Mouse (Mus musculus) cerebellum, adult 8-10 months (tissue): ENCODE data around the gene Olfr1274-ps.
"Not testable (repeated sequence)": the region's sequence is repeated elsewhere in the genome, so short reads cannot be mapped to it uniquely, and the experiment has no call there.

ENCODE experiments used
- DNase-seq: peaks from one replicate; pipeline ENCODE4 v3.0.0; 2022

The Olfr1274-ps gene

DNA sequence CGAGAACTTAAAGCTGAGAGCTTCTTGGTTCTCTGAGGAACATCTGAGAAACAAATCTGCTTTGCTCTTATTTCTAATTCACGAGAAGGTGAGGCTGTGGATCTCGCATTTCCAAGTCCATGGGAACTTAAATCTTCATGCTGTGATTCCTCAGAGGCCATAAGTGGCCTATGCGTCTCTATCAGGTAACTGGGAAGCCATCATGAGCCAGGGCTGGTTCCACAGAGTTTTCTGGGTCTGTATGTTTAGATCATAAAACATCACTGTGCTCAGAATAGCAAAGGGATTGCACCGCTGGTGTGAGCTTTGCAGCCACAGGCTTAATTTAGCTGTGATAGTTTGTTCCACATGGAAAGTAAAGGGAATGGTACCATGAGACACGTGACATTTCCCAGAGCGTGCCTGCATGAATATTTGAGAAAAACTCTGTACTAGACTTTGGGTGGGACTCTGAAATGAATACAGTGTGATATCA lies at the start of gene Olfr1274-ps:
TSS of gene Olfr1274-ps (plus strand) at position 51 of the 475 bp plus-strand sequence.
- not testable (repeated sequence) for DNase-seq

- not testable (repeated sequence) for DNase-seq
Measured at GRCm38 (mm10) chr2:90351047-90351446, 47.4 kb upstream of the Olfr1274-ps start.

DNA sequence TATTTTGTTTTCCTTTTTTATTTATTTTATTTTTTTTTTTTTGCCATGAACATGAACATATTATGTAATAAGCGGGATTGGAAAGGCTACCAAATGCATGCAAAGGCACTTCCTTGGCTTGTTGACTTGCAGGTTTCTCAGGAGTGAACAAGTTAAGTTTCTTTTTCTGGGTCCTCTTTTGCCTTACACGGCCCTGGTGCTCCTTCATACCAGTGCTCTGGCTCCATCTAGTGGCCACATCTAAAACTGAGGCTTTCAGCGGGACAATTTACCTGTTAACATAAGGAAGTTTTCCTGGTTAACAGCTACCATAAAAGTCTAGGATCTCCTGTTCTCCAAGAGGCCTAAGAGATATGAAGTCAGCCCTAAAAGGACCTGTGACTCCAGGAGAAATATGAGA lies 46.9 kb upstream of the Olfr1274-ps start:
- DNase-seq = not testable (repeated sequence)

DNA sequence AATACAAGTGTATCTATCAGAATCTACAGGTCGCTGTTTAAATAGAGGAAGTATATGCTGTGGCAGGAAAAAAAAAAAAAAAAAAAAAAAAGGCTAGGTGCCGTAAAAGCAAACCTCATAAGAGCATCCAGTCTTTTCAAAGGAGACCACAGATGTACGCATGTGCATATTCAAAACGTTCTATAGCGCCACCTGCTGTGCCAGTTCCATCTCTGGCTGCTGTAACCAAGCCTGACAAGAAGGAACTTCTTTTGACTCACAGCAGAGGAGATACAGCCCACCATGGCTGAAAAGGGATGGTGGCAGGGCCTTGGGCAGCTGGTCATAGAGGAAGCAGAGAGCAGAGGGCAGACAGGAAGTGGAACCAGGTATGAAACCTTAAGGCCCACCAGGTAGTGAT lies 39.3 kb upstream of the Olfr1274-ps start:
- not testable (repeated sequence) for DNase-seq

DNA sequence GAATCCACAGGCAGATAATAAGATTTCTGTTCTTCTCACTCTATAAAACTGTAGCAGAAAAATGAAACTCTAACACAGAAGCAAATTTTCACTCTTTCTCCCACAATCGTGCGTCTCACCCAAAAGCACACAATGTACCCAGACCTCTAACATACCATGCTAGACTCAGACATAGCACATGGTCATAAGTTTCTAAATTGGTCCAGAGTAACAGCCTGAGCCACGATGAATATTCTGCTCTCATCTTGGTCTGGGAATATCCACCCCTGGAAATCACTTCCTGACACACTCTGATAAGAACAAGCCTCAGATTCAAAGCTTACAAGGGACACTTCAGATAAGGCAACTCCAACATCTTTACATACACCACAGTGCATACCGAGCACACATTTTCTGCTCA lies 38.3 kb upstream of the Olfr1274-ps start:
- not testable (repeated sequence) for DNase-seq

GRCm38 (mm10) chr2:90414110-90414821 lies 15.8 kb downstream of the Olfr1274-ps start:
- DNase-seq = not testable (repeated sequence)

DNA sequence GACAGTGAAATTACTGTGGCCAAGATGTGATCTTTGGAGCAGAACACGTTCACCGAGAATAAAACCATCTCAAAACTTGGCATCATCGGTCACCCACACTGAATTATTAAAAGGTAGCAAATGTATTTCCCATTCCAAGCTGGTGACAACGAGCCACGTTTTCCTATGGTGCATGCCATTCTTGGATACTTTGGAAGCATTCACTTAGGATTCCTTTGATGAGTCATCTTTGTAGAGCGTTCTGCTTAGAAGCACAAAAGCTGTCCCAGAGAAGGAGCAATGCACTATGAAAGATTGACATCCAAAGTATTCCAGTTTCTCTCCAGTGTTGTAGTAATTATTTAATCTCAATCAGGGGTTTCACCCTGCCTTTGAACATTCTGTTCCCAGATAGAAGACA lies 23.8 kb downstream of the Olfr1274-ps start:
- DNase-seq = not testable (repeated sequence)

GRCm38 (mm10) chr2:90424937-90425336 lies 26.5 kb downstream of the Olfr1274-ps start:
- not testable (repeated sequence) for DNase-seq

DNA sequence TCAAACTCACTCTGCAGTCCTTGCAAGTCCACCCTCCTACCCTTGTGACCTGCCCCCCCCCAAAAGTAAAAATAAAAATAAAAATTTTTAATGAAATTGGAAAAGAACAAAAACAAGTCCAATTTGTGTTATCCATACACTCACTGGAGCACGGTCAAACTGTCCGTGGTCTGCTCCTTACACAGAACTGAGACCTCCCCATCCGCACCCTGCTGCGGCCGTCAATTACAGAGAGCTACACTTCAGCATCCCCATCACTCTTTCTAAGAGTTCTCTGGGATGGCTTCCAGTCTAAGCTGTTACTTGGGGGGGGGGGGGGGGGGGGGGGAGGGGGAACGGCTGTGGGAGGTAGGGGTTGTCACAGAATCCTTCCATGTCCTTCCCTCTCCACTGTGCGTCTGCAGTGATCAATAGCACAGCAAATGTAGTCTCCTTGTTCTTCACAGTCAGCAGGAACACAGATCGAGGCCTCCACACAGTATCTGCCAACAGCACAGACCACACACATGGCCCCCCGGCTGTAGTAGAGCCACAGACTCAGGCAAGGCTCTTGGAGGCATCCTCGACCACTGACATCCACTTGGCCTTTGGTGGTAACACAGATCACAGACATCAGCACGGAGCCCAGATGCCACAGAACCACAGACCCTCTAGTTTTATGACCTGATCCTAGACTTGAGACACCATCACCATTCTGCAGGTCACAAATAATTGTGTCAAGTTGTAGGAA lies 30.7 kb downstream of the Olfr1274-ps start:
- DNase-seq = not testable (repeated sequence)

DNA sequence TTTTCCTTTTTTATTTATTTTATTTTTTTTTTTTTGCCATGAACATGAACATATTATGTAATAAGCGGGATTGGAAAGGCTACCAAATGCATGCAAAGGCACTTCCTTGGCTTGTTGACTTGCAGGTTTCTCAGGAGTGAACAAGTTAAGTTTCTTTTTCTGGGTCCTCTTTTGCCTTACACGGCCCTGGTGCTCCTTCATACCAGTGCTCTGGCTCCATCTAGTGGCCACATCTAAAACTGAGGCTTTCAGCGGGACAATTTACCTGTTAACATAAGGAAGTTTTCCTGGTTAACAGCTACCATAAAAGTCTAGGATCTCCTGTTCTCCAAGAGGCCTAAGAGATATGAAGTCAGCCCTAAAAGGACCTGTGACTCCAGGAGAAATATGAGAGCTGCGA lies 31.3 kb downstream of the Olfr1274-ps start:
- not testable (repeated sequence) for DNase-seq

DNA sequence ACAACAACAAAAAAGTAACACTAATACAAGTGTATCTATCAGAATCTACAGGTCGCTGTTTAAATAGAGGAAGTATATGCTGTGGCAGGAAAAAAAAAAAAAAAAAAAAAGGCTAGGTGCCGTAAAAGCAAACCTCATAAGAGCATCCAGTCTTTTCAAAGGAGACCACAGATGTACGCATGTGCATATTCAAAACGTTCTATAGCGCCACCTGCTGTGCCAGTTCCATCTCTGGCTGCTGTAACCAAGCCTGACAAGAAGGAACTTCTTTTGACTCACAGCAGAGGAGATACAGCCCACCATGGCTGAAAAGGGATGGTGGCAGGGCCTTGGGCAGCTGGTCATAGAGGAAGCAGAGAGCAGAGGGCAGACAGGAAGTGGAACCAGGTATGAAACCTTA lies 39.0 kb downstream of the Olfr1274-ps start:
- DNase-seq = not testable (repeated sequence)

DNA sequence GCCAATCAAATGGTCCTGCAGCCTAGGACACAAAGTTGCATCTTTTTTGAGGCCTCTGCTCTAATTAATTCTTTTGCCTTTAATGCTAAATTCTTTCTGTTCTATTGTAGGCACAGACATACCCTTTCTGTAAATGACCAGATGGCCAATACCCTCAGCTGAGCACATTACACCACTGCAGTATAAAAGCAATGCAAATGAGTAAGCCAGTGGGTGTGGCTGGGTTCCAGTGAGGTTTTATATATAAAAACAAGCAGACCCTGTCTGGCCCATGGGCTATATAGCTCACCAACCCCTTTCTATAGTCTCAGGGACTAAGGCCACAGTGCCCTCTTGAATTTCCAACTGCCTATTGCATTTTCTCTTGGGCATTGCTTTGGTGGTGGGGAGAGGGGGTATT lies 41.7 kb downstream of the Olfr1274-ps start:
- DNase-seq = not testable (repeated sequence)

- not testable (repeated sequence) for DNase-seq
Measured at GRCm38 (mm10) chr2:90441811-90442210, 43.3 kb downstream of the Olfr1274-ps start.

- DNase-seq = no peak
Measured at GRCm38 (mm10) chr2:90443811-90444210, 45.3 kb downstream of the Olfr1274-ps start.

- no peak for DNase-seq
Measured at GRCm38 (mm10) chr2:90448967-90449740, 50.7 kb downstream of the Olfr1274-ps start.

DNA sequence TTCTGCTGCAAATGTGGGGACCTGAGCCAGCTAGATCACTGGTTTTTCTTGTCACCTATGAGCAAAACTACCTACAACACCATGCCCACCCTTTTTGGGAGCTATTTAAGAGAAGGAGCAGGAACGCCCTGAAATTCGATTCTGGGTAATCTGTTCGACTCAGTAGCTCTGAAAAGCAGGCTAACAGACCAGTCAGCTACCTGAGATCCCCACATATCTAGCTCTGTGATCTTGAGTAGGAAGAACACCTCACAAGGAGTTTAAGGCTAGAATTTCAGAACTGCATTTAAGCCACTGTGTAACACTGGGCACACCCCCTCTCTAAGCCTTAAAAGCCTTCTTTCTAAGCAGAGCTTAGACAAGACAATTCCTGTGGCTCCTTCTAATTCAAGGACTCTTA lies 53.9 kb downstream of the Olfr1274-ps start:
- no peak for DNase-seq
